Mouse (Mus musculus) spleen, adult 2 months (tissue): Measurements from ENCODE around the gene Grik4.

Experiments used
- CTCF ChIP-seq: fragments of 200-500 bp; IDR thresholded peaks from 2 replicates; pipeline ENCODE4 v1.5.1; 2011; ENCODE audit warnings: mild to moderate bottlenecking, inconsistent platforms; ENCODE audit not compliant: insufficient read depth, insufficient read length, insufficient replicate concordance; ENCODE audit errors: extremely low read depth
- POLR2A ChIP-seq: fragments of 200-500 bp; IDR thresholded peaks from 2 replicates; pipeline ENCODE4 v1.6.1; 2011; ENCODE audit warnings: low read depth, low read length, inconsistent platforms

DNA sequence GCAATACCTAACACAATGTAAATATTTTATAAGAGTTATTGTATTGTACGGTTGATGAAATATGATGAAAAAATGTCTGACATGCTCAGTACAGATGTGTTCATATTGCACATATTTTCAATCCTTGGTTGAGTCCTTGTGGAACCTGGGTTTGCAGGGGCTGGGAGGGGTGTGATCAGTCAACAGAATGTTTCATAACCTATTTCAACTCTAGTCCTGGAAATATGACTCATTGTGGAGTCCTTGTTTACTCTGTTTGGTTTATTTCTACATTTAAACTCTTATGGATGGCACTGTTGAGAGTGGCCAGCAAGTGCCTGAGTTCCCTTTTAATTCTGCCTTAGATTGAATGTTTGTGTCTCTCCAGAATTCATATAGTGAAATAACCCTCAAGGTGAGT lies 459.6 kb downstream of the Grik4 start:
- TF ChIP-seq POLR2A (no peak), CTCF (no peak)
